Mouse (Mus musculus) ES-E14 (cell line): Measurements from ENCODE around the gene Iqschfp.

Source experiments
- HCFC1 ChIP-seq: IDR thresholded peaks from 2 replicates; pipeline ENCODE4 v1.6.1; 2012; ENCODE audit warnings: low read length, inconsistent platforms, borderline replicate concordance; ENCODE audit not compliant: insufficient read depth
- MAFK ChIP-seq: IDR thresholded peaks from 2 replicates; pipeline ENCODE4 v1.6.1; 2014; ENCODE audit warnings: mild to moderate bottlenecking, low read depth, low read length, inconsistent platforms; ENCODE audit not compliant: insufficient read depth
- ZNF384 ChIP-seq: IDR thresholded peaks from 2 replicates; pipeline ENCODE4 v1.6.1; 2012; ENCODE audit warnings: low read depth, low read length, inconsistent platforms

GRCm38 (mm10) chr3:68201214-68201613 is 309.2 kb downstream of the Iqschfp start:
- TF ChIP-seq HCFC1 (no peak), ZNF384 (no peak), MAFK (no peak)
